Mouse (Mus musculus): Measurements from ENCODE around the gene Hsf2bp. TPM values are rescaled to one million over a fixed set of nuclear protein-coding genes. Genes with fewer than 3 reads are reported as not detected.

The Hsf2bp gene
- total and polyA plus RNA-seq, 2 experiments from 2014 or later = 0.16 to 1.3 TPM

DNA sequence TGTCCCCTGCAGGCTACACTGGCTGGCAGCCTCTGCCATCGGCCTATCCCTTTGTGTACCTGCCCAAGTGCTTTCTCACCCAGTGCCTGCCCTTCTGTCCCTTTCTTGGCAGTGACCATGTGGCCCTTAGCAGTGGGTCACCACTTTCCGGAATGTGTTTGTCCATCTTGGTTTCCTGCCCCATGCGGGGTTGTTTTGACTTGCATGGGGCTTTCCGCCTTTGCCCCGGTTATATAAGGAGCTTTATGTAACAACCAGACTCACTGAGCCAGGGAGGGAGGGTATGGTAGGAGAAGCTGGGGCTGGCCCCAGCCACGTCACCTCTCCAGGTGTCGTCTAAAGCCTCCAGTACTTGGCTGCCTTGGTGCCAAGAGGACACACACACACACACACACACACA lies 132.1 kb downstream of the Hsf2bp start:
- no peak for TF ChIP-seq CTCF (IDR thresholded peaks at IDR 0.05)
- ATAC-seq (ENCODE audit: low FRiP score) (no peak), DNase-seq (ENCODE audit: low spot score) (no peak)
- H3K9me3 ChIP-seq (ENCODE audit: low read length) = no peaks in the 10 kb centered on the region
- no peak overlapping the region for H3K4me3 ChIP-seq (ENCODE audit: low read depth, low read length)
- no peaks in the 10 kb centered on the region for H3K27me3 ChIP-seq (ENCODE audit: insufficient read depth, low read length)
- no peak overlapping the region for H3K27ac ChIP-seq (ENCODE audit: low read depth, low read length)
- no peak overlapping the region for H3K4me2 ChIP-seq (ENCODE audit: low read depth, low read length, poor library complexity, severe bottlenecking)
- H3K36me3 ChIP-seq (ENCODE audit: insufficient read depth, low read length) = no peaks in the 10 kb centered on the region
- 84% methylated on average over 7 of the region's 7 CpGs for WGBS
- H3K4me1 ChIP-seq (ENCODE audit: insufficient read depth, low read length) = no peaks in the 10 kb centered on the region
- no peak overlapping the region for H3K9ac ChIP-seq (replicated peaks; ENCODE audit: low read length, poor library complexity, severe bottlenecking)

DNA sequence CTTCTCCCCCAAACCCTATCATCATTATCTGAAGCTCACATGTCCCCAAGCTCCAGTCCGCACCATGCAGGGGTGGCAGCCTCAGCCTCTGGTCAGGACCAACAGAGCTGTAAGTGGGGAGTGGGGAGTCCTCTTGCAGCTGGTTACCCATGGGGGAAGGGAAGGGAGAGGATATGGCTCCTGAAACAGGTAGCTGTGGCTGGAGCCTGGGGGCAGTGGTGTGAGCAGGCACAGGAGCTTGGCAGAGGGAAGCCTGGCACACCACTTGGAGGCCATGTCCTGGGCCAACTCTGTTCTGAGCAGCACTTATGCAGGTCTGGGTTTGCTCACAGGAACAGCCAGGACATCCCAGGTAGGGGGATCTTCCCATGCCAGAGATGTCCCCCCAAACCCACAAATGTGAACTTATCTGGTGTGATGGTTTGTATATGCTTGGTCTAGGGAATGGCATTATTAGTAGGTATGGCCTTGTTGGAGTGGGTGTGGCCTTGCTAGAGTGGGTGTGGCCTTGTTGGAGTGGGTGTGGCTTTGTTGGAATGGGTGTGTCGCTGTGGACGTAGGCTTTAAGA lies 133.4 kb downstream of the Hsf2bp start:
- H3K36me3 ChIP-seq (ENCODE audit: insufficient read depth, low read length) = no peaks in the 10 kb centered on the region
- 77% methylated on average over 3 of the region's 3 CpGs for WGBS
- H3K9me3 ChIP-seq (ENCODE audit: low read length) = no peaks in the 10 kb centered on the region
- H3K9ac ChIP-seq (replicated peaks; ENCODE audit: low read length, poor library complexity, severe bottlenecking) = no peak overlapping the region
- ATAC-seq (ENCODE audit: low FRiP score) (no peak), DNase-seq (ENCODE audit: low spot score) (no peak)
- H3K4me1 ChIP-seq (ENCODE audit: insufficient read depth, low read length) = no peaks in the 10 kb centered on the region
- H3K27me3 ChIP-seq (ENCODE audit: insufficient read depth, low read length) = no peaks in the 10 kb centered on the region
- no peak overlapping the region for H3K4me3 ChIP-seq (ENCODE audit: low read depth, low read length)
- no peak overlapping the region for H3K27ac ChIP-seq (ENCODE audit: low read depth, low read length)
- no peak overlapping the region for H3K4me2 ChIP-seq (ENCODE audit: low read depth, low read length, poor library complexity, severe bottlenecking)
- TF ChIP-seq CTCF (IDR thresholded peaks at IDR 0.05) = no peak

DNA sequence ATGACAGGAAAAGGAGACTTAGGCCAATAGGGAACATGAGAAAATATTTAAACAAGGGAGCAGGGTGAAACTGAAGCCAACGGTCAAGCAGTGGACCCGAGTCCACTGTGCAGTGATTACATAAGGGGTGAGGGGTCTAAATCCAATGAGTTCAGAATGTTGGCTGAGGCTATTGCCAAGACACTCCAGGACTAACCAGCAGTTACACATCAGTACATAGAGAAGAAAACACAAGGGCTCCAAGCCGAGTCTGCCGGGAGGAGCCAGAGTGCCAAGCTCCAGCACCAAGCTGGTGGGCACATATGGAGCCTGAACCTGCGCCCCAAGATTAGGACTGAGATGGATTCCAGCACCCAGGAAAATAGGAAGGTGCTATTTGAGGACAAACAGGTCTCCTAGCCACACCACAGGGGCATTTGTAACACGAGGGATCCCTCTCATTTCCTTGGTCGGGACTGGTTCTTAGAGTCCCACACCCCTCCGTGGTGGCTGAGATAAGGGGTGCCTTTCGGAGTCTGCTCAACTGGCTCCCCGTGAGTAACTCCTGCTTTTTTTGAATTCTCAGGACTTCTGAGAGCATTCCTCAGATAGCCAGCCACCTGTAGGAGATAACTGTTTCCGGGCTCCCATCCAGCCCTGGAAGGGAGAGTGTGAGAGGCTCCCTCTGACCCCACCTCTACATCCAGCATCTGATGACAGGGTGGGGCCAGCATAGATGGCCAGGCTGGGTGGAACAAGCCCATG lies 134.5 kb downstream of the Hsf2bp start:
- H3K9ac ChIP-seq (replicated peaks; ENCODE audit: low read length, poor library complexity, severe bottlenecking) = no peak overlapping the region
- no peak overlapping the region for H3K27ac ChIP-seq (ENCODE audit: low read depth, low read length)
- no peak for DNase-seq (ENCODE audit: low spot score)
- H3K36me3 ChIP-seq (ENCODE audit: insufficient read depth, low read length) = no peaks in the 10 kb centered on the region
- no peaks in the 10 kb centered on the region for H3K4me1 ChIP-seq (ENCODE audit: insufficient read depth, low read length)
- no peak overlapping the region for H3K4me3 ChIP-seq (ENCODE audit: low read depth, low read length)
- no peaks in the 10 kb centered on the region for H3K27me3 ChIP-seq (ENCODE audit: insufficient read depth, low read length)
- no peak for ATAC-seq (ENCODE audit: low FRiP score)
- H3K4me2 ChIP-seq (ENCODE audit: low read depth, low read length, poor library complexity, severe bottlenecking) = no peak overlapping the region
- no peaks in the 10 kb centered on the region for H3K9me3 ChIP-seq (ENCODE audit: low read length)
- WGBS = 74% methylated on average over 11 of the region's 11 CpGs
- TF ChIP-seq CTCF (IDR thresholded peaks at IDR 0.05) = no peak

DNA sequence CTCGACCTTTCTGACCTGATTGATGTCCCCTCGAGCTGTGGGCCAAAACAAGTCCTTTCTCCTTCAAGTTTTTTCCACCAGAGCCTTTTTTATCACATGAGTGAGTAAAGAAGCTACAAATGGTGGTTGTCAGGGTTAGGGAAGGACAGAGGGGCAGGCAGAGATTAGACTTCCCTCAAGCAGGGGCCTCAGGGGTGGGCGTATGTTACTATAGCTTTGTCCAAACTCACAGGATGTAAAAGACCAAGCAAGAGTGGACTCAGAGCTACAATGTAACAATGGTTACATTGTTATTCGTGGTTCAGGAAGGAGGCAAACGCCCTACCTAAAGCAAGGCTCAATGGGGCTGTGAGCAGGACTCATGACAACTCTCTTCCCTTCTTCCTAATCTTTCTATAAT lies 137.2 kb downstream of the Hsf2bp start:
- no peak for ATAC-seq (ENCODE audit: low FRiP score)
- no peaks in the 10 kb centered on the region for H3K36me3 ChIP-seq (ENCODE audit: insufficient read depth, low read length)
- DNase-seq (ENCODE audit: low spot score) = no peak
- no peaks in the 10 kb centered on the region for H3K27me3 ChIP-seq (ENCODE audit: insufficient read depth, low read length)
- TF ChIP-seq CTCF (IDR thresholded peaks at IDR 0.05) = no peak
- no peak overlapping the region for H3K4me2 ChIP-seq (ENCODE audit: low read depth, low read length, poor library complexity, severe bottlenecking)
- WGBS = 59% methylated on average over 5 of the region's 5 CpGs
- no peaks in the 10 kb centered on the region for H3K4me1 ChIP-seq (ENCODE audit: insufficient read depth, low read length)
- H3K4me3 ChIP-seq (ENCODE audit: low read depth, low read length) = no peak overlapping the region
- H3K27ac ChIP-seq (ENCODE audit: low read depth, low read length) = no peak overlapping the region
- H3K9me3 ChIP-seq (ENCODE audit: low read length) = no peaks in the 10 kb centered on the region
- H3K9ac ChIP-seq (replicated peaks; ENCODE audit: low read length, poor library complexity, severe bottlenecking) = no peak overlapping the region

DNA sequence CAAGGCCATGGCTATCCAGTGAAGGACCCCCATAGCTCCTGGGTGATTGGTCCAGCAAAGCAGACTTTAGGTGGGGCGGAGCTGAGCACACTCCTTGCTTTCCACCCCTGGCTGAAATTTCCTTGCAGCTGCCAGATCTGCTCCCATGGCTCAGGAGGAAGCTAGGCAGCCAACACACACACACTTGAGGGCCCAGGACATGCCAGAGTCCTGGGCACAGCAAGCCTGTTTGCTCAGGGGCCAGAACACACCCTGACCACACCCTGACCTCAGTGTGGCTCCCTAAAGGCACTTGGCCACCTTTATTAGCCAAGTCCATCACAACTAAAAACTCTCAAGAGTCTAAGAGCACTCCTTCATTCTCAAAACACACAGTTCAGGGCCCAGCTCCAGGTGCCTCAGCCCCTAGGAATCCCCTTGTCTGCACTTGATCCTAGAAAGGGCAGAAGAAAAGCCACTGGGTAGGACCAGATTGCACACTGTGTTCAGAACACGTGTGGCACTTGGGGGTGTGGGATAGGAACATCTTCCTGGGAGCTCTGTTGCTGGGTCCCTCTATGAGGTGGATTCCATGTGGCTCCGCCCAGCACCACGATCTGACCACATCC lies 138.9 kb downstream of the Hsf2bp start:
- H3K4me3 ChIP-seq (ENCODE audit: low read depth, low read length) = no peak overlapping the region
- no peaks in the 10 kb centered on the region for H3K27me3 ChIP-seq (ENCODE audit: insufficient read depth, low read length)
- H3K9me3 ChIP-seq (ENCODE audit: low read length) = no peaks in the 10 kb centered on the region
- no peak overlapping the region for H3K9ac ChIP-seq (replicated peaks; ENCODE audit: low read length, poor library complexity, severe bottlenecking)
- H3K4me1 ChIP-seq (ENCODE audit: insufficient read depth, low read length) = 0 out of 2 replicates have a peak, but pooled peaks cover 3% of the 10 kb centered on the region
- WGBS = 83% methylated on average over 4 of the region's 4 CpGs
- H3K27ac ChIP-seq (ENCODE audit: low read depth, low read length) = no peak overlapping the region
- H3K4me2 ChIP-seq (ENCODE audit: low read depth, low read length, poor library complexity, severe bottlenecking) = no peak overlapping the region
- H3K36me3 ChIP-seq (ENCODE audit: insufficient read depth, low read length) = no peaks in the 10 kb centered on the region
- TF ChIP-seq CTCF (IDR thresholded peaks at IDR 0.05) = no peak
- ATAC-seq (ENCODE audit: low FRiP score) = no peak
- no peak for DNase-seq (ENCODE audit: low spot score)

DNA sequence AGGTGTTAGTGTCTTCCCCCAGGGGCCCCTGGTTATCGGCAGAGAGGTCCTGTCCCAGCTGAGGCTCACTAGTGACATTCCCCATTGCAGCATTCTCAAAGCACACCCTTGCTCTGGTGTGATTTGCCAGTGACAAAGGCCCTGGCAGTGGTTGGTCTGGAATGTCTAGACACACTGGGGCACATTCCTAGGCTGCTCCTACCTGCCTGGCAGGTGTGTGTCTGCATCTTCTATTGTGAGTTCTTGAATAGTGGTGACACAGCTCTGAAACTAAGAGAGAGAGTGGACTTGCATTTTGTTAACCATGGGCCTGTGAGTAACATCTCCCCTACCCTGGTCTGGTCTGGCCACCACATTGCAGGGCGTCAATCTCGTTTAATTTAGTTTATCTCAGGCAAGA lies 139.4 kb downstream of the Hsf2bp start:
- 0 out of 2 replicates have a peak, but pooled peaks cover 3% of the 10 kb centered on the region for H3K4me1 ChIP-seq (ENCODE audit: insufficient read depth, low read length)
- no peak for TF ChIP-seq CTCF (IDR thresholded peaks at IDR 0.05)
- no peaks in the 10 kb centered on the region for H3K9me3 ChIP-seq (ENCODE audit: low read length)
- WGBS = 66% methylated on average over 3 of the region's 3 CpGs
- H3K27me3 ChIP-seq (ENCODE audit: insufficient read depth, low read length) = no peaks in the 10 kb centered on the region
- DNase-seq (ENCODE audit: low spot score) (no peak), ATAC-seq (ENCODE audit: low FRiP score) (no peak)
- no peaks in the 10 kb centered on the region for H3K36me3 ChIP-seq (ENCODE audit: insufficient read depth, low read length)
- no peak overlapping the region for H3K9ac ChIP-seq (replicated peaks; ENCODE audit: low read length, poor library complexity, severe bottlenecking)
- no peak overlapping the region for H3K4me2 ChIP-seq (ENCODE audit: low read depth, low read length, poor library complexity, severe bottlenecking)
- no peak overlapping the region for H3K27ac ChIP-seq (ENCODE audit: low read depth, low read length)
- H3K4me3 ChIP-seq (ENCODE audit: low read depth, low read length) = no peak overlapping the region
